Mouse (Mus musculus) spleen, postnatal 4 days (tissue): ENCODE measurements around the gene Rmnd5a.
"Not testable (repeated sequence)": the region's sequence is repeated elsewhere in the genome, so short reads cannot be mapped to it uniquely, and the experiment has no call there.

Experiments used
- DNase-seq, 2 experiments: peaks; one replicate each; pipeline ENCODE4 v3.0.0; 2022; ENCODE audit warnings: low spot score in 2 of 2

The Rmnd5a gene

DNA sequence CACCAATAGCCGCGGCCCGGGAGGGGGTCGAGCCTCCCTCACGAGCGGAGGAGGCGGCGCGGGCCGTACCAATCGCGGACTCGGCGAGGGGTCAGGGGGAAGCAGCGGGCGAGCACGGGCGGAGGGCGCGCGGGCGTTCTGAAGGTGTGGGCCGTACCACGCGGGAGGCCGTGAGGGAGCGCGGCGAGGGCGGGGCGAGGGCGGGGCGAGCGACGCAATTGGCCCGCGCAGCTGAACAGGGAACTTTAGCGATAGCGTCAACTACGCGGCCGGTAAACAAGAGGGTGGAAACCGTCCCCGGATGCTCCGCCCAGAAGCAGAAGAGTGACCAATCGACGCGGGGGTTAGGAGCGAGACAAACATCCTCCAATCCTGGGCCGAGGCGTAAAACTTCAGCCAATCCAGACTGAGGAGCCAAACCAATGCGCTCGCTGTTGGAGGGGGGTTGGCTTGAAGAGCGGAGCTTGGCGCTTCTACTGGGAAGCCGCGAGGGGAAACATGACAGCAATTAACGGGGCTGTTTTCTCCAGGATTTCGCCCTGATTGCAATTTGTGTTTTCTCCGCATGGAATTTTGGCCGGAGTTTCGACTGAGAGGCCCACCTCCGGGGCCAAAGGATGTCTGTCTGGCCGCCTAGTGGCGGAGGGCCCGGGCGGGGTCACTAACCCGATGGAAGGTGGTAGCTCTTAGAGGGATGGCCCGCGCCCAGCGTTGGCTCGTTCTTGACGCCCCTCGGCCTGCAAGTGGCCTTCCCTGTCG is at the start of gene Rmnd5a:
Gene Rmnd5a, minus strand, starts transcription at position 146 of the 759 bp plus-strand sequence.
- peak; percentile 98 to 99 for DNase-seq

- no peak for DNase-seq
Observed at GRCm38 (mm10) chr6:71487966-71488365, 47.5 kb upstream of the Rmnd5a start.

GRCm38 (mm10) chr6:71486867-71487266 is 46.4 kb upstream of the Rmnd5a start:
- DNase-seq, result no peak

GRCm38 (mm10) chr6:71486226-71486625 is 45.8 kb upstream of the Rmnd5a start:
- DNase-seq, result no peak

- DNase-seq, result no peak
Observed at GRCm38 (mm10) chr6:71485246-71485645, 44.8 kb upstream of the Rmnd5a start.

GRCm38 (mm10) chr6:71481136-71481535 is 40.7 kb upstream of the Rmnd5a start:
- no peak for DNase-seq

DNA sequence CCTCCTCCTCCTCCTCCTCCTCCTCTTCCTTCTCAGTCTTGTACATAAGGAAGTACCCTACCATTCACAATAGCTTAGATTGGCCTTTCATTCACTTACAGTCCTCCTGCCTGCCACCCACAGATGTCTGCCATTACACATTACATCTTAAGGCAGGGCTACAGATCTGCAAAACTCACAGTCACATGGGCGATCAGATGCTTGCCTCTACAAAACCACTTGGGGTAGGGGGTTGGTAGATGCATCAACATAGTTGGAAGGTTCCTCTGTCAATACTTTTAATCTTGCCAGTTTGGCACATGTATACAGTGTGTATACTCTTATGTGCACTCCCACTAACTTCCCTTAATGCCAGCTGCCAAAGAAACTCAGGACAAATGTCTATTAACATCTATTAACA is 39.7 kb upstream of the Rmnd5a start:
- DNase-seq, result no peak

GRCm38 (mm10) chr6:71479588-71479987 is 39.2 kb upstream of the Rmnd5a start:
- not testable (repeated sequence) for DNase-seq

- DNase-seq, result not testable (repeated sequence)
Observed at GRCm38 (mm10) chr6:71478816-71479568, 38.6 kb upstream of the Rmnd5a start.

- no peak for DNase-seq
Observed at GRCm38 (mm10) chr6:71476783-71477182, 36.3 kb upstream of the Rmnd5a start.

- no peak for DNase-seq
Observed at GRCm38 (mm10) chr6:71475604-71476003, 35.2 kb upstream of the Rmnd5a start.

- DNase-seq, result no peak
Observed at GRCm38 (mm10) chr6:71472786-71473185, 32.3 kb upstream of the Rmnd5a start.

GRCm38 (mm10) chr6:71471830-71472520 is 31.5 kb upstream of the Rmnd5a start:
- no peak for DNase-seq

GRCm38 (mm10) chr6:71469291-71469690 is 28.9 kb upstream of the Rmnd5a start:
- DNase-seq, result no peak

- no peak for DNase-seq
Observed at GRCm38 (mm10) chr6:71467766-71468165, 27.3 kb upstream of the Rmnd5a start.

- DNase-seq, result no peak
Observed at GRCm38 (mm10) chr6:71465146-71465545, 24.7 kb upstream of the Rmnd5a start.

- no peak for DNase-seq
Observed at GRCm38 (mm10) chr6:71457956-71458608, 17.6 kb upstream of the Rmnd5a start.

DNA sequence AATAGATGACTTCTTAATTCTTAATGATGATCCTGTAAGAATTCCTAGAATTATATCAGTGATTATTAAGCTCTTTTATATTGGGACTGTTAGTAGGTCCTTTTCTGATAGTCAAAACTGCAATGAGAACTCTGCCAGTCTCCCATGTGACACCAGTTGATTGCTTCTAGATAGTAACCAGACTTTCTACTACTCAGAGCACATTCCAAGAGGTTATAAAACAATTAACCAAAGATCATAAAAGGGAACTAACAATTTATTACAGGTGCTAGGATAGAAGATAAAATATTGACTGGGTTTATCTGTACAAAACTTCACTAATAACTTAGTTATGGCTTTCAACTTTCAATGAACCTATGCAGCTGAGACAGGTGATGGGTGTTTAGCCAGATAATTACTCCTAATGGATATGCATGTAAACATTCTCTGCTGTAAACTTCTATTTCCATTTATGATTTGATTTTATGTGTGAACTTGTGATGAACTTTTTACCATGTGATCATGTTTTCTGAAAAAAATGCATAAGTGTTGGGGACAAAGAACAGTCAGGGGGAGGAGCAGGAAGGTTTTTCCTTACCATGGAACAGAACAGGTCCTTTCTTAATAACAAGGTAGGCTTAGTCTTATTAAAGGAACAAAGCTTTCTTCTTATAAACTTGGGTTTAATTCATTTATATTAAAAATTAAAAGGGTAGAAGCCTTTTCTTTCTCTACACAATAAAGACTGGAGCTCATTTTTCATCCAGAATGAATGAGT is 13.7 kb upstream of the Rmnd5a start:
- DNase-seq, result not testable (repeated sequence)

GRCm38 (mm10) chr6:71452792-71453191 is 12.4 kb upstream of the Rmnd5a start:
- no peak for DNase-seq

DNA sequence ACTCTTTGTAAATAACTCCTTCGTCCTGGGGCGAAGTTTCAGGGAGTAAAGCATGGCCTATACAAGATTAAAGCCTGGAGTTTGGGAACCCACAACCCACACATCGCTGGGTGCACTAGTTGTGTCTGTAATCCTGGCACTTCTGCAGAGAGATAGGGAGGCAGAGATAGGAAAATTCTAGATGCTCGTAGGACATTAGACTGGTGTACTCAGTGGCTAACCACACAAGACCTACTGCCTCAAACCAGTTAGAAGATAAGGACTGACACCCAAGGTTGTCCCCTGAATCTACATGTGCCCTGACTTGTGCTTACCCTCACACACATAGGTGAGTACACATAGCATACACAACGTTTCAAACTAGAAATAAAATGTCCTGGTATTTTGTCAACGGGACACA is 5.1 kb upstream of the Rmnd5a start:
- no peak for DNase-seq

- DNase-seq, result no peak
Observed at GRCm38 (mm10) chr6:71444756-71445155, 4.3 kb upstream of the Rmnd5a start.
